Mouse (Mus musculus) spleen, adult 2 months (tissue): ENCODE measurements at regions not wholly inside any gene's neighbourhood (a gene's known extent, or its start where the extent isn't known, plus 50 kb on each side); places are given as distances from the start of the nearest gene placed in this dataset.

ENCODE experiments used
- CTCF ChIP-seq: fragments of 200-500 bp; IDR thresholded peaks from 2 replicates; pipeline ENCODE4 v1.5.1; 2011; ENCODE audit warnings: mild to moderate bottlenecking, inconsistent platforms; ENCODE audit not compliant: insufficient read depth, insufficient read length, insufficient replicate concordance; ENCODE audit errors: extremely low read depth
- POLR2A ChIP-seq: fragments of 200-500 bp; IDR thresholded peaks from 2 replicates; pipeline ENCODE4 v1.6.1; 2011; ENCODE audit warnings: low read depth, low read length, inconsistent platforms

DNA sequence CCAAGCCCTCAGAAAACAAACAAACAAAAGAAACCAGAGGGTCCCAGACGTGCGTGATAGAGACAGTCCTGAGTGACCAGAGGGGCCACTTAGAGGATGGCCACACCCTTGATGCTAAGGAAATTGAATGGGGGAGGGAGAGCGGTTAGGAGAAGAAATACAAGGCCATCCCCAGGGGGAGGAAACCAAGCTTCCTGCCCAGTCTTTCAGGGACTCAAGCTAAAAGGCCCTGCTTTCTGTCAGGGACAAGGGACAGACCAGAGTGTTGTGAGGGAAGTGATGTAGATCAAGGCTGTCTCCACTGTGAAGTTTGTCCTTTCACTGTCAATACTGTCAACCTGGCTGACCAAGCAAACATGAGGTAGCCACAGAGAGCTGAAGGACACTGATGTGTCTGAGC lies 50.5 kb upstream of the Zfp423 start:
- TF ChIP-seq CTCF (no peak), POLR2A (no peak)
